In genomic region chr9:108049561-108050251, GRCm38 (mm10) we compare ENCODE assay signal across 8 mouse cellular contexts. TPM values are rescaled to one million over a fixed set of nuclear protein-coding genes. Genes with fewer than 3 reads are reported as not detected.
DNase-seq lines count a peak whose midpoint lies in the region; ATAC-seq and TF ChIP-seq lines count a peak whose summit lies in the region.

No protein-coding gene starts in this region.

- peak overlapping the region; percentile 69 for H3K27ac ChIP-seq in kidney, adult 2 months (ENCODE audit: insufficient read depth, low read depth, low read length)
- H3K27ac ChIP-seq in forebrain, embryonic 14.5 days (ENCODE audit: low read depth, low read length), result peak overlapping the region; percentile 68; the same call in 1 of the 2 replicates
- peak overlapping the region; percentile 81 for H3K27ac ChIP-seq in liver, embryonic 15.5 days (replicated peaks)

- H3K4me3 ChIP-seq in kidney, adult 2 months (ENCODE audit: insufficient read depth, low read depth, low read length), result peak overlapping the region; percentile 89
- H3K4me3 ChIP-seq in forebrain, embryonic 14.5 days (ENCODE audit: low read depth, low read length), result peak overlapping the region; percentile 72
- peak overlapping the region; percentile 74 for H3K4me3 ChIP-seq in liver, embryonic 15.5 days (replicated peaks)

- DNase-seq in kidney, adult 2 months, result no peak
- DNase-seq in kidney, postnatal 10 days, result no peak
- peak; percentile 19 for DNase-seq in MEL-GATA-1-ER (ENCODE audit: extremely low read depth, low read depth)
- no peak for DNase-seq in forebrain, embryonic 14.5 days (ENCODE audit: low spot score)
- DNase-seq in Muller cell, postnatal 12 days (ENCODE audit: inconsistent ontology term), result no peak
- no peak for DNase-seq in testis, postnatal 10 days (ENCODE audit: low spot score)
- no peak for DNase-seq in lung, postnatal 36 days

- H3K4me2 ChIP-seq in forebrain, embryonic 14.5 days (ENCODE audit: low read length), result peak overlapping the region; percentile 89
- peak overlapping the region; percentile 94 for H3K4me2 ChIP-seq in liver, embryonic 15.5 days

- WGBS in kidney, adult 2 months, result 38% methylated on average over 15 of the region's 15 CpGs
- WGBS in forebrain, embryonic 14.5 days, result 43% methylated on average over 15 of the region's 15 CpGs
- 34% methylated on average over 15 of the region's 15 CpGs for WGBS in liver, embryonic 15.5 days (ENCODE audit: insufficient replicate concordance)

- no peak; the same call in 1 of the 2 replicates for ATAC-seq in forebrain, embryonic 14.5 days
- ATAC-seq in liver, embryonic 15.5 days (ENCODE audit: insufficient read depth), result no peak

- no peaks in the 10 kb centered on the region for H3K9me3 ChIP-seq in forebrain, embryonic 14.5 days (replicated peaks; ENCODE audit: control insufficient read depth, low read length)
- H3K9me3 ChIP-seq in liver, embryonic 15.5 days (replicated peaks), result no peaks in the 10 kb centered on the region

- TF ChIP-seq POLR2A in kidney, adult 2 months (IDR thresholded peaks at IDR 0.05; ENCODE audit: low read depth, low read length), result no peak

- H3K4me1 ChIP-seq in kidney, adult 2 months (ENCODE audit: control insufficient read depth, insufficient read depth, low read length), result peaks cover 8% of the 10 kb centered on the region; the same call in 1 of the 2 replicates
- peaks cover 9% of the 10 kb centered on the region for H3K4me1 ChIP-seq in forebrain, embryonic 14.5 days (ENCODE audit: control insufficient read depth, insufficient read depth, low read length)
- peaks cover 75% of the 10 kb centered on the region for H3K4me1 ChIP-seq in liver, embryonic 15.5 days (replicated peaks)

- peak overlapping the region; percentile 73 for H3K9ac ChIP-seq in forebrain, embryonic 14.5 days (ENCODE audit: low read length)
- H3K9ac ChIP-seq in liver, embryonic 15.5 days, result peak overlapping the region; percentile 70

- no peaks in the 10 kb centered on the region for H3K36me3 ChIP-seq in kidney, adult 2 months (ENCODE audit: control insufficient read depth, insufficient read depth, low read length)
- H3K36me3 ChIP-seq in forebrain, embryonic 14.5 days (ENCODE audit: control insufficient read depth, insufficient read depth, low read length), result peaks cover 62% of the 10 kb centered on the region
- peaks cover 81% of the 10 kb centered on the region for H3K36me3 ChIP-seq in liver, embryonic 15.5 days (replicated peaks)

- TF ChIP-seq CTCF in kidney, adult 2 months (conservative IDR thresholded peaks at IDR 0.05; ENCODE audit: insufficient read depth, insufficient read length, low read depth, low read length), result no peak

- no peaks in the 10 kb centered on the region for H3K27me3 ChIP-seq in kidney, adult 2 months (replicated peaks; ENCODE audit: control insufficient read depth, insufficient read depth, low read length)
- H3K27me3 ChIP-seq in forebrain, embryonic 14.5 days (replicated peaks; ENCODE audit: control insufficient read depth, insufficient read depth, low read length), result no peaks in the 10 kb centered on the region
- no peaks in the 10 kb centered on the region for H3K27me3 ChIP-seq in liver, embryonic 15.5 days

RNA-seq across cellular contexts. Expression of gene Gmppb, which starts 0.7 kb away (rescaled TPM):
- polyA plus RNA-seq in kidney, adult 2 months (2012; rRNA removed), result 14.0 and 16.0 TPM in 2 replicates
- 18.5 and 20.0 TPM in 2 replicates for polyA plus RNA-seq in forebrain, embryonic 14.5 days (2014; fragmentation: Nextera tagmentation; extraction: Ambion mirVana)
- polyA plus RNA-seq in liver, embryonic 15.5 days (2015; fragmentation: Nextera tagmentation; extraction: Ambion mirVana), result 15.3 and 16.3 TPM in 2 replicates

RNA-seq across cellular contexts. Expression of gene Amigo3, which starts 3.3 kb away (rescaled TPM):
- 1.2 and 1.3 TPM in 2 replicates for polyA plus RNA-seq in kidney, adult 2 months (2012; rRNA removed)
- 2.2 and 2.3 TPM in 2 replicates for polyA plus RNA-seq in forebrain, embryonic 14.5 days (2014; fragmentation: Nextera tagmentation; extraction: Ambion mirVana)
- 1.5 and 1.8 TPM in 2 replicates for polyA plus RNA-seq in liver, embryonic 15.5 days (2015; fragmentation: Nextera tagmentation; extraction: Ambion mirVana)

RNA-seq across cellular contexts. Expression of gene Mst1, which starts 30.5 kb away (rescaled TPM):
- polyA plus RNA-seq in kidney, adult 2 months (2012; rRNA removed), result 0.31 and 0.39 TPM in 2 replicates
- polyA plus RNA-seq in forebrain, embryonic 14.5 days (2014; fragmentation: Nextera tagmentation; extraction: Ambion mirVana), result not detected in 2 replicates
- 41.1 and 51.2 TPM in 2 replicates for polyA plus RNA-seq in liver, embryonic 15.5 days (2015; fragmentation: Nextera tagmentation; extraction: Ambion mirVana)

RNA-seq across cellular contexts. Expression of gene Rnf123, which starts 33.4 kb away (rescaled TPM):
- 92.1 and 106 TPM in 2 replicates for polyA plus RNA-seq in kidney, adult 2 months (2012; rRNA removed)
- polyA plus RNA-seq in forebrain, embryonic 14.5 days (2014; fragmentation: Nextera tagmentation; extraction: Ambion mirVana), result 37.5 and 42.7 TPM in 2 replicates
- 100 and 123 TPM in 2 replicates for polyA plus RNA-seq in liver, embryonic 15.5 days (2015; fragmentation: Nextera tagmentation; extraction: Ambion mirVana)

RNA-seq across cellular contexts. Expression of gene Apeh, which starts 44.7 kb away (rescaled TPM):
- 299 and 327 TPM in 2 replicates for polyA plus RNA-seq in kidney, adult 2 months (2012; rRNA removed)
- polyA plus RNA-seq in forebrain, embryonic 14.5 days (2014; fragmentation: Nextera tagmentation; extraction: Ambion mirVana), result 39.1 and 43.0 TPM in 2 replicates
- polyA plus RNA-seq in liver, embryonic 15.5 days (2015; fragmentation: Nextera tagmentation; extraction: Ambion mirVana), result 194 and 242 TPM in 2 replicates

Comparison
In these comparisons a context has a peak if more than half of its experiments do, and no peak if none do; other contexts are left out.
1. RNA of gene Mst1, which starts 30.5 kb away (polyA plus RNA-seq): 41.1 to 51.2 TPM in liver, embryonic 15.5 days; 0.31 to 0.39 TPM in kidney, adult 2 months and not detected in forebrain, embryonic 14.5 days; every median in the first group is over 10 times any median in the second.
2. Peak in every context shown above with its lines, with median percentiles within 50 percentile points of each other: H3K27ac ChIP-seq and H3K4me3 ChIP-seq.